Mouse (Mus musculus): ENCODE results near the gene Kcnj9. TPM values are rescaled to one million over a fixed set of nuclear protein-coding genes. Genes with fewer than 3 reads are reported as not detected.

Kcnj9 gene
- polyA plus RNA-seq, 1 experiment from 2014 or later = not detected

DNA sequence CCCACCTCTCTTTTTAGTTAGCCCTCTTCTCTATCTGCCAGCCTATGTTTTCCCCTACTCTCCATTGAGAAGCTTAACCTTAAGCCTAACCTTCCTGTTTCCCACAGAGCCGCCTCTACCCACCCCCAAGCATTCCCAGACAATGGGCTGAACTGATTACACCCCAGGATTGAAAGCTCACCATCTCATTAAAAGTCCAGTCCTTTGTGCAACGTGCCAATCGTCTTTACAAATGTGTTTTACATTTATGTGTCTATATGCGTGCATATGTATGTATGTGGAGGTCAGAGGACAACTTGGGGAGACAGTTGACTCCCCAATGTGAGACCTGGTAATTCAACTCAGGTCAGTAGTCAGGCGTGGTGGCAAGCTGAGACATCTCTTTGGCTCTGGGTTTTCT lies 5.8 kb downstream of the Kcnj9 start:
- Histone ChIP-seq H3K4me2 (replicated peaks; ENCODE audit: low read depth, low read length) (no peak overlapping the region), H3K9ac (replicated peaks; ENCODE audit: low read depth, low read length) (no peak overlapping the region), H3K4me1 (ENCODE audit: control insufficient read depth, insufficient read depth, low read length) (peaks cover 3% of the 10 kb centered on the region; the same call in 1 of the 2 replicates), H3K4me3 (ENCODE audit: low read depth, low read length) (no peak overlapping the region), H3K27me3 (ENCODE audit: control insufficient read depth, insufficient read depth, low read length) (peaks cover 22% of the 10 kb centered on the region), H3K9me3 (ENCODE audit: control insufficient read depth, low read depth, low read length) (no peaks in the 10 kb centered on the region), H3K36me3 (ENCODE audit: control insufficient read depth, insufficient read depth, low read length) (no peaks in the 10 kb centered on the region; the same call in 1 of the 2 replicates), H3K27ac (ENCODE audit: low read length) (no peak overlapping the region)
- ATAC-seq (ENCODE audit: insufficient number of reproducible peaks, insufficient read depth, low FRiP score, low read depth) = no peak
- 46% methylated on average over 5 of the region's 5 CpGs for WGBS

GRCm38 (mm10) chr1:172322725-172323124 lies 6.4 kb downstream of the Kcnj9 start:
- 54% methylated on average over 13 of the region's 13 CpGs for WGBS
- H3K9ac ChIP-seq (replicated peaks; ENCODE audit: low read depth, low read length) = no peak overlapping the region
- ATAC-seq (ENCODE audit: insufficient number of reproducible peaks, insufficient read depth, low FRiP score, low read depth) = no peak
- peaks cover 19% of the 10 kb centered on the region for H3K27me3 ChIP-seq (ENCODE audit: control insufficient read depth, insufficient read depth, low read length)
- no peak overlapping the region for H3K4me3 ChIP-seq (ENCODE audit: low read depth, low read length)
- H3K9me3 ChIP-seq (ENCODE audit: control insufficient read depth, low read depth, low read length) = no peaks in the 10 kb centered on the region
- no peak overlapping the region for H3K4me2 ChIP-seq (replicated peaks; ENCODE audit: low read depth, low read length)
- peaks cover 3% of the 10 kb centered on the region; the same call in 1 of the 2 replicates for H3K4me1 ChIP-seq (ENCODE audit: control insufficient read depth, insufficient read depth, low read length)
- H3K36me3 ChIP-seq (ENCODE audit: control insufficient read depth, insufficient read depth, low read length) = no peaks in the 10 kb centered on the region; the same call in 1 of the 2 replicates
- H3K27ac ChIP-seq (ENCODE audit: low read length) = no peak overlapping the region

DNA sequence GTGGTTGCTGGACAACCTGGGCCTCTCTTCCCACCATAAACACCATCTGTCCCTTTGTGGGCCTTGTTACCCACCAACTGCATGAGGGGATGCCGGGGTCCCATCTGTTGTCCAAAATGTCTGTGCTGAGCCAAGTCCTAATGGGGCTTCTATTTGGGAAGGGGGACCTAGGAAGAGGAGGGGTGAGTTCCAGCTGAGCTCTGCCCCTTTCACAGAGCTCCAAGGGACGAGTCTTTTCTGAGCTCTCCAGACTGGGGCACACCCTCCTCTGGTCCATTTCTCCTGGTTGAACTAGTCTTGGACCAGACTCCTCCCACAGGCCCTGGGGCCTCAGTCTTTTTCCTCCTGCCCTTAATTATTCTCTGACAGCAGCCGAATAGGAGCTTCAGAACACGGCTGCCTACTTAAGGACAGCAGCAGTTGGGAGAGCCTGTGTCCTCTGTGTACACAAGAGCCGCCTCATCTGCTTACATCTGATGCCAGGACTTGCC lies 9.2 kb downstream of the Kcnj9 start:
- no peak for ATAC-seq (ENCODE audit: insufficient number of reproducible peaks, insufficient read depth, low FRiP score, low read depth)
- 33% methylated on average over 5 of the region's 5 CpGs for WGBS
- Histone ChIP-seq H3K27ac (ENCODE audit: low read length) (no peak overlapping the region), H3K4me1 (ENCODE audit: control insufficient read depth, insufficient read depth, low read length) (no peaks in the 10 kb centered on the region; the same call in 1 of the 2 replicates), H3K4me3 (ENCODE audit: low read depth, low read length) (no peak overlapping the region), H3K27me3 (ENCODE audit: control insufficient read depth, insufficient read depth, low read length) (no peaks in the 10 kb centered on the region), H3K9ac (replicated peaks; ENCODE audit: low read depth, low read length) (no peak overlapping the region), H3K9me3 (ENCODE audit: control insufficient read depth, low read depth, low read length) (no peaks in the 10 kb centered on the region), H3K36me3 (ENCODE audit: control insufficient read depth, insufficient read depth, low read length) (no peaks in the 10 kb centered on the region; the same call in 1 of the 2 replicates), H3K4me2 (replicated peaks; ENCODE audit: low read depth, low read length) (no peak overlapping the region)

GRCm38 (mm10) chr1:172319346-172319745 lies 9.8 kb downstream of the Kcnj9 start:
- ATAC-seq (ENCODE audit: insufficient number of reproducible peaks, insufficient read depth, low FRiP score, low read depth) = no peak
- H3K9ac ChIP-seq (replicated peaks; ENCODE audit: low read depth, low read length) = no peak overlapping the region
- H3K27me3 ChIP-seq (ENCODE audit: control insufficient read depth, insufficient read depth, low read length) = no peaks in the 10 kb centered on the region
- no peaks in the 10 kb centered on the region; the same call in 1 of the 2 replicates for H3K4me1 ChIP-seq (ENCODE audit: control insufficient read depth, insufficient read depth, low read length)
- H3K4me3 ChIP-seq (ENCODE audit: low read depth, low read length) = no peak overlapping the region
- H3K4me2 ChIP-seq (replicated peaks; ENCODE audit: low read depth, low read length) = no peak overlapping the region
- no peaks in the 10 kb centered on the region for H3K9me3 ChIP-seq (ENCODE audit: control insufficient read depth, low read depth, low read length)
- WGBS = 83% methylated on average over 7 of the region's 7 CpGs
- no peak overlapping the region for H3K27ac ChIP-seq (ENCODE audit: low read length)
- H3K36me3 ChIP-seq (ENCODE audit: control insufficient read depth, insufficient read depth, low read length) = no peaks in the 10 kb centered on the region; the same call in 1 of the 2 replicates

DNA sequence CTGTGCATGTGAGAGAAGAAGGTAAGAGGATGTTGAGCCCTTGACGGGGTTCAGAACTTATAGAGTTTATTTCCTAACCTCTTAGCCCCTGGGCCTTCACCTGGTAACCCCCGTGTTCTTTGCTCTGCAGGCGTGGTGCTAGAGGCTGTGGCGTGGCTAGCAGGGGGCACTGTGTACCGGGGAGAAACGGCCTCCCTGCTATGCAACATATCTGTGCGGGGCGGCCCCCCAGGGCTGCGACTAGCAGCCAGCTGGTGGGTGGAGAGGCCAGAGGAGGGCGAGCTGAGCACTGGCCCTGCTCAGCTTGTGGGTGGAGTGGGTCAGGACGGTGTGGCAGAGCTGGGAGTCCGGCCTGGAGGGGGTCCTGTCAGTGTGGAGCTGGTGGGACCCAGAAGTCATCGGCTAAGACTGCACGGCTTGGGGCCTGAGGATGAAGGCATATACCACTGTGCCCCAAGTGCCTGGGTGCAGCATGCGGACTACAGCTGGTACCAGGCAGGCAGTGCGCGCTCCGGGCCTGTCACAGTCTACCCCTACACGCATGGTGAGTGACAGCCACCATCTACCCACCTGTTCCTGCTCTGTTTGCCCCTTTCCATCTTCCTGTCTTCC lies 10.6 kb downstream of the Kcnj9 start:
- no peak; the same call in 1 of the 2 replicates for ATAC-seq (ENCODE audit: insufficient number of reproducible peaks, insufficient read depth, low FRiP score, low read depth)
- 86% methylated on average over 19 of the region's 19 CpGs for WGBS

GRCm38 (mm10) chr1:172317946-172318345 lies 11.2 kb downstream of the Kcnj9 start:
- ATAC-seq (ENCODE audit: insufficient number of reproducible peaks, insufficient read depth, low FRiP score, low read depth) = no peak
- H3K27ac ChIP-seq (ENCODE audit: low read length) = no peak overlapping the region
- peaks cover 8% of the 10 kb centered on the region for H3K4me1 ChIP-seq (ENCODE audit: control insufficient read depth, insufficient read depth, low read length)
- 67% methylated on average over 15 of the region's 15 CpGs for WGBS
- no peaks in the 10 kb centered on the region; the same call in 1 of the 2 replicates for H3K36me3 ChIP-seq (ENCODE audit: control insufficient read depth, insufficient read depth, low read length)
- H3K27me3 ChIP-seq (ENCODE audit: control insufficient read depth, insufficient read depth, low read length) = no peaks in the 10 kb centered on the region
- H3K4me3 ChIP-seq (ENCODE audit: low read depth, low read length) = no peak overlapping the region
- H3K9me3 ChIP-seq (ENCODE audit: control insufficient read depth, low read depth, low read length) = no peaks in the 10 kb centered on the region
- no peak overlapping the region for H3K9ac ChIP-seq (replicated peaks; ENCODE audit: low read depth, low read length)
- no peak overlapping the region for H3K4me2 ChIP-seq (replicated peaks; ENCODE audit: low read depth, low read length)

More for the DNA sequence above, 10.6 kb downstream of the Kcnj9 start:
- H3K27ac ChIP-seq (ENCODE audit: low read length) = no peak overlapping the region
- H3K27me3 ChIP-seq (ENCODE audit: control insufficient read depth, insufficient read depth, low read length) = no peaks in the 10 kb centered on the region
- no peaks in the 10 kb centered on the region for H3K9me3 ChIP-seq (ENCODE audit: control insufficient read depth, low read depth, low read length)
- H3K4me1 ChIP-seq (ENCODE audit: control insufficient read depth, insufficient read depth, low read length) = peaks cover 2% of the 10 kb centered on the region; the same call in 1 of the 2 replicates
- no peak overlapping the region for H3K4me2 ChIP-seq (replicated peaks; ENCODE audit: low read depth, low read length)
- H3K9ac ChIP-seq (replicated peaks; ENCODE audit: low read depth, low read length) = no peak overlapping the region
- H3K36me3 ChIP-seq (ENCODE audit: control insufficient read depth, insufficient read depth, low read length) = no peaks in the 10 kb centered on the region; the same call in 1 of the 2 replicates
- no peak overlapping the region for H3K4me3 ChIP-seq (ENCODE audit: low read depth, low read length)

- ATAC-seq (ENCODE audit: insufficient number of reproducible peaks, insufficient read depth, low FRiP score, low read depth) = no peak
- Histone ChIP-seq H3K9me3 (ENCODE audit: control insufficient read depth, low read depth, low read length) (no peaks in the 10 kb centered on the region), H3K36me3 (ENCODE audit: control insufficient read depth, insufficient read depth, low read length) (no peaks in the 10 kb centered on the region; the same call in 1 of the 2 replicates), H3K4me1 (ENCODE audit: control insufficient read depth, insufficient read depth, low read length) (peaks cover 10% of the 10 kb centered on the region), H3K4me3 (ENCODE audit: low read depth, low read length) (no peak overlapping the region), H3K4me2 (replicated peaks; ENCODE audit: low read depth, low read length) (no peak overlapping the region), H3K27me3 (ENCODE audit: control insufficient read depth, insufficient read depth, low read length) (no peaks in the 10 kb centered on the region), H3K27ac (ENCODE audit: low read length) (no peak overlapping the region), H3K9ac (replicated peaks; ENCODE audit: low read depth, low read length) (no peak overlapping the region)
- 60% methylated on average over 18 of the region's 18 CpGs for WGBS
Observed at GRCm38 (mm10) chr1:172317431-172317830, 11.7 kb downstream of the Kcnj9 start.

DNA sequence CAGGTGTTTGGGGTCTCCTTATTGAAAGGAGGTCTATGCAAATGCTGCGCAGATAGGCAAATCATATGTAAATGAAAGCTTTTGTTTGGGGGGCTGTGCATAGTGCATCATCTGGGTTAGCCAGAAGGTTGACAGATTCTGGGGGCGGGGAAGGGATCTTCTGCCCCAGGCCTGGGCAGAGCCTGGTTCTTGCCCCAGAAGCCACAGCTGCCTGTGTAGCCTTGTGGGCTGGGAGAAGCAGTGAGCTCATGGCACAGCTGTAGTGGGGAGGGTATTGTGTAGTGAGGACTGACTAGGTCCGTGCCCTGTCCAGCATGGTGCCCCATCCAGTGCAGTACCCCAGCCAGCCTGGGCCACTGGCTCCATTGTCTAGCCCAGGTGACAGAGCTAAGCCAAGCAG lies 14.2 kb downstream of the Kcnj9 start:
- H3K9me3 ChIP-seq (ENCODE audit: control insufficient read depth, low read depth, low read length) = no peaks in the 10 kb centered on the region
- no peak for ATAC-seq (ENCODE audit: insufficient number of reproducible peaks, insufficient read depth, low FRiP score, low read depth)
- no peaks in the 10 kb centered on the region for H3K27me3 ChIP-seq (ENCODE audit: control insufficient read depth, insufficient read depth, low read length)
- no peak overlapping the region for H3K4me3 ChIP-seq (ENCODE audit: low read depth, low read length)
- H3K9ac ChIP-seq (replicated peaks; ENCODE audit: low read depth, low read length) = no peak overlapping the region
- H3K27ac ChIP-seq (ENCODE audit: low read length) = no peak overlapping the region
- no peaks in the 10 kb centered on the region; the same call in 1 of the 2 replicates for H3K36me3 ChIP-seq (ENCODE audit: control insufficient read depth, insufficient read depth, low read length)
- WGBS = 79% methylated on average over 3 of the region's 3 CpGs
- H3K4me2 ChIP-seq (replicated peaks; ENCODE audit: low read depth, low read length) = no peak overlapping the region
- H3K4me1 ChIP-seq (ENCODE audit: control insufficient read depth, insufficient read depth, low read length) = peaks cover 22% of the 10 kb centered on the region
